Mouse (Mus musculus) forebrain, postnatal 0 days (tissue): ENCODE results near the gene Cyp2j9. TPM values are rescaled to one million over a fixed set of nuclear protein-coding genes. Genes with fewer than 3 reads are reported as not detected.
"Not testable (repeated sequence)": the region's sequence is repeated elsewhere in the genome, so short reads cannot be mapped to it uniquely, and the experiment has no call there.

Source experiments
- ATAC-seq: fragments of 200-750 bp; cut with Nextera tagmentation; 2 replicates; pipeline ENCODE4 v1.8.0; 2017; ENCODE audit warnings: mild to moderate bottlenecking, moderate library complexity
- DNase-seq: peaks from one replicate; pipeline ENCODE4 v3.0.0-alpha.2; 2015
- H3K27ac ChIP-seq: fragments of 300-500 bp; sonication (generic); 2 replicates; pipeline ENCODE4 v1.5.1; 2014; ENCODE audit warnings: low read depth, mild to moderate bottlenecking, antibody characterized with exemption, low read length, moderate library complexity, mixed read lengths
- H3K27me3 ChIP-seq: fragments of 300-500 bp; sonication (generic); 2 replicates; pipeline ENCODE4 v1.6.1; 2014; ENCODE audit warnings: mild to moderate bottlenecking, low read length, mixed read lengths; ENCODE audit not compliant: insufficient read depth
- H3K36me3 ChIP-seq: fragments of 300-500 bp; sonication (generic); 2 replicates; pipeline ENCODE4 v1.6.1; 2014; ENCODE audit warnings: mild to moderate bottlenecking, moderate library complexity; ENCODE audit not compliant: insufficient read depth
- H3K4me1 ChIP-seq: fragments of 300-500 bp; sonication (generic); 2 replicates; pipeline ENCODE4 v1.6.1; 2014; ENCODE audit warnings: antibody characterized with exemption; ENCODE audit not compliant: insufficient read depth
- H3K4me2 ChIP-seq: fragments of 300-500 bp; sonication (generic); 2 replicates; pipeline ENCODE4 v1.6.1; 2014; ENCODE audit warnings: low read depth, mild to moderate bottlenecking, moderate library complexity
- H3K4me3 ChIP-seq: fragments of 300-500 bp; sonication (generic); 2 replicates; pipeline ENCODE4 v1.5.1; 2014; ENCODE audit warnings: low read depth, low read length, mixed read lengths
- H3K9ac ChIP-seq: fragments of 300-500 bp; sonication (generic); 2 replicates; pipeline ENCODE4 v1.6.1; 2014; ENCODE audit warnings: mild to moderate bottlenecking
- H3K9me3 ChIP-seq: fragments of 300-500 bp; sonication (generic); 2 replicates; pipeline ENCODE4 v1.6.1; 2016; ENCODE audit warnings: low read length
- CTCF ChIP-seq: sonication (generic); IDR thresholded peaks from 2 replicates; pipeline ENCODE4 v1.5.1; 2016; ENCODE audit warnings: antibody characterized with exemption, control low read depth, low read depth
- WGBS: fragments of 180-500 bp; shearing (Covaris S2); extraction: QIAGEN DNeasy Blood & Tissue Kit; methylation state at CpG from one replicate; pipeline ENCODE4 v1.1.7; 2014; 5-methylcytosine and 5-hydroxymethylcytosine counted together
- polyA plus RNA-seq: library from polyadenylated mRNA; unstranded; fragments of >200 nt; fragmentation: Nextera tagmentation; extraction: Ambion mirVana; gene quantifications from 2 replicates; pipeline ENCODE4 v1.2.1, GENCODE M21; 2015
- total RNA-seq: library from RNA; depleted of rRNA; stranded (reverse); fragments of >200 nt; gene quantifications from 2 replicates; pipeline ENCODE4 v1.2.3, GENCODE M21; 2014; rRNA removed

The Cyp2j9 gene
- total RNA-seq (9.5 and 9.7 TPM in 2 replicates), polyA plus RNA-seq (6.8 and 8.3 TPM in 2 replicates)

DNA sequence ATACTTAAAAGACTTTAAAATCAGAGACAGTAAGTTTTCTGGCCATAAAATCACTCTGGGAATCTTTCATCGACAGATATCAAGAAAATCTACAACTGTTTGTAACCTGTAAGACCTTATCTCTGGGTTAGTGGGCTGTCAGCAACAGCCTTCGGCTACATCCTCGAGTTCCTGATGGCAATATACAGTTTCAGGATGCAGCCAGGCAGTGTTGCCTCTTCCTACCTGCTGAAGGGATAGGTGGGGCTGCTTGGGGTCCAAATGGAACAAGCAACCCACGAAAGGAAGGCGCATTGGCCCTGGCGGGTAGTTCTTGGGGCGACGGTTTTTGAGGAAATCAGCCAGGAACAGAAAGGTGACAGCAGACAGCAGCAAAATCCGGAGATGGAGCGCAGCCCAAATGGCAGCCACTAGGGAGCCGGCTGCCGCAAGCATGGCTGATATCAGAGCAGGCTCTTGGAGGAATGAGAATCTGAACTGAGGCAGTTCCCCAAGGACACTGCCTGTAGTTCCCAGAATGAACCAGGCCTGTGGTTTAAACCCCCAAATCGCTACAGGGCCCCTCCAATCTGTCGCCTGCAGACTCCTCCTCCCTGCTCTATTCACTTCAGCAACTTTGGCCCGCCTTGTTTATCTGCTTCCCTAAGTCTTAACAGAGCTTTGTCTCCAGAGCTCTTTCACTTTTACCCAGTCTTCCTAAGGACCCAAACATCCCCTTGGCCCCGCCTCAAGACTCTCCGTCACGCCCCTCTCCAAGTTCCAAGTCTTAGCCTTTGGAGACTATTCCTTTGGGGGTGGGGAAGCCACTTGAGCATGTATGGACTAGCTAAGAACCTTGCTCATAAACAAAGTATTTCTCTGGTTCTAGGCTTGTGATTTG lies at the start of gene Cyp2j9:
Gene Cyp2j9 (minus strand): TSS at position 668 of the 880 bp plus-strand sequence.
- WGBS, result 4% methylated on average over 18 of the region's 18 CpGs
- Histone ChIP-seq H3K4me1 (0 out of 2 replicates have a peak, but pooled peaks cover 3% of the 10 kb centered on the region), H3K36me3 (no peaks in the 10 kb centered on the region), H3K27me3 (no peaks in the 10 kb centered on the region), H3K27ac (peak within 1 kb of the TSS; percentile 64), H3K4me2 (peak within 1 kb of the TSS; percentile 58), H3K9me3 (no peaks in the 10 kb centered on the region), H3K9ac (peak within 1 kb of the TSS; percentile 53), H3K4me3 (peak within 1 kb of the TSS; percentile 37)
- ATAC-seq, result peak; percentile 93
- peak; percentile 77 for DNase-seq
- no peak for TF ChIP-seq CTCF

DNA sequence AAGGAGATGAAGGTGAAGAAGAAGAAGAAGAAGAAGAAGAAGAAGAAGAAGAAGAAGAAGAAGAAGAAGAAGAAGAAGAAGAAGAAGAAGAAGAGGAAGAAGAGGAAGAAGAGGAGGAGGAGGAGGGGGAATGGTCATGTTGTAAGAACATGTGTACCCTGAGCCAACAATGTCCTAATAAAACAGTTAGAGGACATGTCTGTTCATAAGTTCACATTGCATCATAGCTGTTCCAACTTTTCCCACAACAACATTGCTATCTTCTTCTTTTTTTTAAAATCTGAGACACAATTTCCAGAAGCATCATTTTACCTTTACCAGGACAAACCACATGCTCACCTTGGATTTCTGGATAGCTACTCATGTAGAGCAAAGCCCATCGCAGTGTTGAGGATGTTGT lies 44.1 kb upstream of the Cyp2j9 start:
- no peak for TF ChIP-seq CTCF
- Histone ChIP-seq H3K4me2 (no peak overlapping the region), H3K9me3 (no peaks in the 10 kb centered on the region), H3K9ac (no peak overlapping the region), H3K27ac (no peak overlapping the region), H3K4me1 (no peaks in the 10 kb centered on the region), H3K36me3 (no peaks in the 10 kb centered on the region), H3K4me3 (no peak overlapping the region), H3K27me3 (no peaks in the 10 kb centered on the region)
- WGBS, result 76% methylated on average over 1 of the region's 1 CpGs
- no peak for ATAC-seq
- DNase-seq, result no peak

DNA sequence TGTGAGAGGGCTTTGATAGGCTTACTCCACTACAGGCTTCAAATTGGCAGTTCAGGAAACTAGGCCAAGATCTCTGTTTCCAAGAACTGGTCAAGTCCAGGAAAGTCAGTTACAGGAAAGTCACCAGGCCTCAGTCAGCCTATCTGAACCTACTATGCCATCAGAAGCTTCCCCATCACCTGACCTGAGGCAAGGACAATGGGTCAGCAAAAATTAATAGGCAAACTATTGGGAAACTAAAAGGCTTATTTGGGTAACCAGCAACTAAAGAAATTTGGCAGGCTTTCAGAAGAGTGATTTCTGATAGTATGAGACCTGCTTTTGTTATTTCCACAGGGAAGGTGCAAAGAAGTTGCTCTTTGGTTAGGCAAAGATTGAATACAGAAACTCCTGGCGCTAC lies 31.1 kb upstream of the Cyp2j9 start:
- Histone ChIP-seq H3K4me1 (no peaks in the 10 kb centered on the region), H3K9me3 (no peaks in the 10 kb centered on the region), H3K27ac (no peak overlapping the region), H3K36me3 (no peaks in the 10 kb centered on the region), H3K9ac (no peak overlapping the region), H3K27me3 (no peaks in the 10 kb centered on the region), H3K4me2 (no peak overlapping the region), H3K4me3 (no peak overlapping the region)
- no peak for ATAC-seq
- no peak for DNase-seq
- TF ChIP-seq CTCF, result no peak
- 100% methylated on average over 1 of the region's 1 CpGs for whole genome bisulfite sequencing

DNA sequence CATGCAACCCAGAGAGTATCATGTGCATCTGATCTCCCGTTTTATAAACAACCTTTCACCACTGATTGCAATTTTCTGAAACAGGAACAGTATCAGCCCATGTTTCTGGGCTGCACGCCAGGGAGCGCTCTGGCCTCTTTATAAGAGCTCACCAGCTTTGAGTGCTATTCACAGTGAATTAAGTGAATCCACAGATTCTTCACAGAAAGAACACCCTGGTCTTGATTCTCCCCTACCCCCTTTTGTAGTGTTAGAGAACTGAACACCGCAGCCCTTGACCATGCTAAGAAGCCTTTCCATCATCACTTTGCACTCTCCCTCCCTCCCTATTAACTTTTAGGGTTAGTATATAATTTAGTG lies 393 bp upstream of the Cyp2j9 start:
- no peaks in the 10 kb centered on the region for H3K27me3 ChIP-seq
- H3K9ac ChIP-seq, result no peak overlapping the region
- ATAC-seq (peak; percentile 87), DNase-seq (no peak)
- peak overlapping the region; percentile 64; the same call in 1 of the 2 replicates for H3K27ac ChIP-seq
- H3K9me3 ChIP-seq, result no peaks in the 10 kb centered on the region
- TF ChIP-seq CTCF, result no peak
- peak overlapping the region; percentile 37 for H3K4me3 ChIP-seq
- H3K36me3 ChIP-seq, result no peaks in the 10 kb centered on the region
- H3K4me1 ChIP-seq, result 0 out of 2 replicates have a peak, but pooled peaks cover 3% of the 10 kb centered on the region
- 6% methylated on average over 4 of the region's 4 CpGs for whole genome bisulfite sequencing
- H3K4me2 ChIP-seq, result peak overlapping the region; percentile 58

DNA sequence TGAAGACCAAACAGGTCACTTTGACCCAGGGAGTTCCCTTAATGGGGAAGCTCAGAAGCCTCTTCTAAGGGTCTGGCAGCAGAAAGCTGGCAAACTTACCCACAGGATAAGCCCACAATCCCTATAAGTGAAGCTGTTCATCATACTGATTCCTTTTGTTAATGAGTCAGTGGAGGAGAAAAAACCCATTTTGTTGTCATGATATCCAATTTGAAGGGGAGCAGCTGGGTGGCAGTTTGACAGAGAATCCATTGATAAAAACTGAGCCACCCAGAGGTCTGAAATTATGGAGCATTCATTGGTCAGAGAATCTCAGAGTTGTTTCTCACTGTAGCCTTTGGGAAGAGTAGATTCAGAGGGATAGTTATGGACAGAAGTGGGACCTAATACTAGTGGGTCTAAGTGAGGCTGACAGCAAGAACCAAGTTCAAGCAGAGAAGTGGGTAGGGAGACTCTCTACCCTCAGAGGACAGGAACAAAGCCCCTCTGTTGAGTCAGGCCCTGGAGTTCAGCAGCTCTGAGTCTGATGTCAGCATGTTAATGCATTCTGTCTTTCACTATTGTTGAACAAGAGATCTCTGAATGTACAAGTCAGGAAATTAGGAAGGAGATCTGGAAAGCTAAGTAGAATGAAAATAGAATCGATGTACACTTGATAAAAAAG lies 9.8 kb downstream of the Cyp2j9 start:
- DNase-seq (peak; percentile 2), ATAC-seq (peak; percentile 64)
- no peak for TF ChIP-seq CTCF

DNA sequence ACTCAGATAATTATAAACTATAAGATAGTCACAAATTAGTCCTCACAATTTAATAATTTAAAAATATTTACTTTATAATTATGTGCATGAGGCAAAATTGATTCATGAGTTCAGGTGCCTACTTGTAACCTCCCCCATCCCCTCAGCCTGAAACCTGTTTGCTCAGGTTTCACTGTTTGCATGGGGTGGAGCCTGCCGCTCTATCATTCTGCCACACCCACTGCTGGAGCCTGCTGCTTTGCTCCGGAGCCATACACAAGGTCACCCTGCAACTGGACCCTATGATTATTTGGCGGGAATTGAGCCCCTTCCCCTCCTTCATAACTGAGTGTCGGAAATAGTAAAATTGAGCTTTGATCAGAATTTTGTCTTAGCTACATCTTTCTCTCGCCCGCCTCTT lies 11.0 kb downstream of the Cyp2j9 start:
- 50% methylated on average over 6 of the region's 6 CpGs for WGBS

More for the DNA sequence above, 9.8 kb downstream of the Cyp2j9 start:
- Histone ChIP-seq H3K9me3 (no peaks in the 10 kb centered on the region), H3K36me3 (no peaks in the 10 kb centered on the region), H3K27ac (no peak overlapping the region), H3K9ac (no peak overlapping the region), H3K4me3 (no peak overlapping the region), H3K27me3 (no peaks in the 10 kb centered on the region), H3K4me2 (no peak overlapping the region), H3K4me1 (no peaks in the 10 kb centered on the region)
- 40% methylated on average over 1 of the region's 1 CpGs for WGBS

DNA sequence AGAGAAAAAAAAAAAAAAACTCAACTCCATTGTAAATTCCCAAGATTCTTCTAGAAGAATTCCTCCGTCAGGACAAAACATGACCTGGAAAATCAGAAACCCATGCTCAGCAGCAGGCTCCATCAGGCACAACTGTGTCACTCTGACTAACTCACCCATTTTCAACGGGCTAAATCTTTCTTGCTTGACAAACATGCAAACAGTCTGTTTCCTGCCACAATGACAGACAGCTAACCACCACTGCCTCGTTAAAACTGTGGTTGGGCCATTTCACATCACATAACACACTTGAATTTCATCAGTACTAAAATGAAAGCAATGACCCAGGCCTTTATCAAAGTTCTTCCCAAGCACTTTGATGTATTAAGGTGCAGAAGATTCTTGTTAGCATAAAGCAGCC lies 21.9 kb downstream of the Cyp2j9 start:
- Histone ChIP-seq H3K4me2 (no peak overlapping the region), H3K4me1 (no peaks in the 10 kb centered on the region), H3K9ac (no peak overlapping the region), H3K27me3 (no peaks in the 10 kb centered on the region), H3K27ac (no peak overlapping the region), H3K4me3 (no peak overlapping the region), H3K36me3 (no peaks in the 10 kb centered on the region), H3K9me3 (no peaks in the 10 kb centered on the region)
- ATAC-seq (no peak), DNase-seq (no peak)
- no peak for TF ChIP-seq CTCF
- 36% methylated on average over 3 of the region's 3 CpGs for WGBS

More for the DNA sequence above, 11.0 kb downstream of the Cyp2j9 start:
- not testable (repeated sequence) for DNase-seq, H3K4me2 ChIP-seq, H3K27ac ChIP-seq, H3K9ac ChIP-seq, H3K4me1 ChIP-seq, H3K4me3 ChIP-seq, ATAC-seq, H3K36me3 ChIP-seq, H3K27me3 ChIP-seq, H3K9me3 ChIP-seq
